Mouse (Mus musculus) hindbrain, embryonic 16.5 days (tissue): ENCODE data around the gene Myo1b. TPM values are rescaled to one million over a fixed set of nuclear protein-coding genes. Genes with fewer than 3 reads are reported as not detected.

Source experiments
- ATAC-seq: fragments of 200-750 bp; cut with Nextera tagmentation; 2 replicates; pipeline ENCODE4 v1.8.0; 2017; ENCODE audit warnings: moderate TSS enrichment, moderate library complexity
- H3K27ac ChIP-seq: fragments of 300-500 bp; sonication (generic); 2 replicates; pipeline ENCODE4 v1.5.1; 2014; ENCODE audit warnings: low read depth, mild to moderate bottlenecking, control low read depth, low read length, moderate library complexity
- H3K27me3 ChIP-seq: fragments of 300-500 bp; sonication (generic); replicated peaks from 2 replicates; pipeline ENCODE4 v1.6.1; 2014; ENCODE audit warnings: low read length; ENCODE audit not compliant: control insufficient read depth, insufficient read depth
- H3K36me3 ChIP-seq: fragments of 300-500 bp; sonication (generic); 2 replicates; pipeline ENCODE4 v1.6.1; 2014; ENCODE audit warnings: mild to moderate bottlenecking, low read length, moderate library complexity, mixed read lengths; ENCODE audit not compliant: control insufficient read depth, insufficient read depth
- H3K4me1 ChIP-seq: fragments of 300-500 bp; sonication (generic); 2 replicates; pipeline ENCODE4 v1.6.1; 2014; ENCODE audit warnings: low read depth, low read length; ENCODE audit not compliant: control insufficient read depth, insufficient read depth
- H3K4me2 ChIP-seq: fragments of 300-500 bp; sonication (generic); 2 replicates; pipeline ENCODE4 v1.6.1; 2014; ENCODE audit warnings: mild to moderate bottlenecking, low read length, control low read depth, moderate library complexity
- H3K4me3 ChIP-seq: fragments of 300-500 bp; sonication (generic); 2 replicates; pipeline ENCODE4 v1.5.1; 2014; ENCODE audit warnings: mild to moderate bottlenecking, low read length, control low read depth, moderate library complexity
- H3K9ac ChIP-seq: fragments of 300-500 bp; sonication (generic); 2 replicates; pipeline ENCODE4 v1.6.1; 2014; ENCODE audit warnings: low read depth, mild to moderate bottlenecking, control low read depth, low read length, moderate library complexity
- H3K9me3 ChIP-seq: fragments of 300-500 bp; sonication (generic); 2 replicates; pipeline ENCODE4 v1.6.1; 2014; ENCODE audit warnings: mild to moderate bottlenecking, low read length, moderate library complexity; ENCODE audit not compliant: control insufficient read depth
- WGBS: fragments of 180-500 bp; shearing (Covaris S2); extraction: QIAGEN DNeasy Blood & Tissue Kit; methylation state at CpG from one replicate; pipeline ENCODE4 v1.1.7; 2014; 5-methylcytosine and 5-hydroxymethylcytosine counted together
- polyA plus RNA-seq: library from polyadenylated mRNA; unstranded; fragments of >200 nt; fragmentation: Nextera tagmentation; extraction: Ambion mirVana; gene quantifications from 2 replicates; pipeline ENCODE4 v1.2.1, GENCODE M21; 2015

The Myo1b gene
- polyA plus RNA-seq, 1 experiment from 2014 or later: 43.2 TPM

DNA sequence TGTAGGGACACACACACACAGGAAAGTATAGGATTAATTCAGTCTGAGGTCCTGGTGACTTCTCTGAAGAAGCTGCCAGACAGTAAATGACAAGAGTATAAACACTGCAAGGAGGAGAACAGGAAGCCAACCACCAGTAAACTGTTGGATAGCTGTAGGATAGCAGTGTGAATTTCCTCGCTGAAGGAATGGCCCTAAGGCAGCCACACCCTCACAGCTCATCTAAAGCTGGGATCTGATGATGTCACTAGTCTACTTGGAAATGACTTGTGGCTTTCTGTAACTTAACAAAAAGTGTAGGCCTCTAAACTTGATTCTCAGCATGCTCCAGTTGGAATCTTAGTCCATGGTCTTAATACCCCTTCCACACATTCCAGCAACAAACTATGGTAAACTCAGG lies 100.2 kb downstream of the Myo1b start:
- H3K36me3 ChIP-seq: no peaks in the 10 kb centered on the region
- no peak for ATAC-seq
- H3K27me3 ChIP-seq: no peaks in the 10 kb centered on the region
- no peak overlapping the region for H3K27ac ChIP-seq
- WGBS: 88% methylated on average over 1 of the region's 1 CpGs
- H3K9me3 ChIP-seq: no peaks in the 10 kb centered on the region
- H3K9ac ChIP-seq: no peak overlapping the region
- no peak overlapping the region for H3K4me3 ChIP-seq
- H3K4me1 ChIP-seq: no peaks in the 10 kb centered on the region
- H3K4me2 ChIP-seq: no peak overlapping the region

DNA sequence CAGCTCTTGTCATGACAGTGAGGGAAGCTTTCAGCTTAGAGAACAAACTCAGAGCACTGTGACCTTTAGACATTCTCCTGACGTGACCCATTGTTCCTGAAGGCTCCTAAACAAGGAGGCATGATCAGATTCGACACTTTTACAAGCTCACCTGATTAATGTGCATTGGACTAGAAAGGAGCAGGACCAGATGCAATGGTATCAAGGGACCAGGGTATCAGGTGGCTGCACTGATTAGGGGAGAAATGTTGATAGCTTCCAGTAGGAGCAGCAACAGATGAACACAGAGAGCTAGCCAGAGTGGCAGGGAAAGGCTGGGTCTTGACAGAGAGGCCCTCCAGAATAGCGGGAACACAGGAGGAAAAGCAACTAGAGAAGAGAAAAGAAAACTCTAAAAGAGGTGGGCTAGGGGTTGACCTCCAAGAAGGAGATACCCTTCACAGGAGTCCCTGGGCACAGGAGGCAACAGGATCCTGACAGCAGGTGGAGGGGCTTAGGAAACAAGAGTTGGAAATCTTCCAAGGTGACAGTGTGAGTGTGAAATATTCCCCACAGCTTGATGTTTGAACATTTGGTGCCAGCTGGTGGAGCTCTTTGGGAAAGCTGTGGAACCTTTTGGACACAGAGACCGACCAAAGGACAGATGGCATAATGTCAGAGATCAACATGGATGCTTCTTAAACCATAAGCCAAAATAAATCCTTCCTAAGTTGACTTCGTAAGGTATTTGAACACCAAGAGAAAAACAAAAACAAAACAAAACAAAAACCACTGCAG lies 100.8 kb downstream of the Myo1b start:
- H3K9ac ChIP-seq: no peak overlapping the region
- H3K36me3 ChIP-seq: no peaks in the 10 kb centered on the region
- ATAC-seq: no peak
- no peak overlapping the region for H3K4me3 ChIP-seq
- no peak overlapping the region for H3K4me2 ChIP-seq
- no peak overlapping the region for H3K27ac ChIP-seq
- H3K9me3 ChIP-seq: no peaks in the 10 kb centered on the region
- H3K4me1 ChIP-seq: no peaks in the 10 kb centered on the region
- H3K27me3 ChIP-seq: no peaks in the 10 kb centered on the region
- WGBS: 59% methylated on average over 5 of the region's 5 CpGs

DNA sequence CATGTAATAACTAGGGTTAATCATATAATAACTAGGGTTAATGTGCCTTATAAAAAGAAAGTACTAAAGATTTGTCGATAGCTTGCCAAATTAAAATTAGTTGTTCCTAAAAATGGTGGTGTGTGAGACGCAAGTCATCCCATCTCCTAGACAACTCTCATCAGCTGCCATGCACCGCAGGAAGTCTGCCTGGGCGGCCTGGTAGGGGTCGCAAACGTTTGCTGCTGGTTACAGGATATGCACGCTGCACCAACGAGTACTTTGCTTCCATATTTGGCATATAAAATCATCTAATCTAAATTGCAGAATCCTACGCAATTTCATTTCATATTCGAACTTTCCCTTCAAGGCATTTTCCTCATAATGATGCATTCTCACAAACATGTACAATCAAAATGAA lies 107.0 kb downstream of the Myo1b start:
- peaks cover 3% of the 10 kb centered on the region; the same call in 1 of the 2 replicates for H3K4me1 ChIP-seq
- WGBS: 74% methylated on average over 10 of the region's 10 CpGs
- no peak overlapping the region for H3K4me3 ChIP-seq
- H3K4me2 ChIP-seq: no peak overlapping the region
- H3K9me3 ChIP-seq: no peaks in the 10 kb centered on the region
- no peaks in the 10 kb centered on the region; the same call in 1 of the 2 replicates for H3K36me3 ChIP-seq
- no peak overlapping the region for H3K9ac ChIP-seq
- no peak overlapping the region for H3K27ac ChIP-seq
- no peak for ATAC-seq
- no peaks in the 10 kb centered on the region for H3K27me3 ChIP-seq

DNA sequence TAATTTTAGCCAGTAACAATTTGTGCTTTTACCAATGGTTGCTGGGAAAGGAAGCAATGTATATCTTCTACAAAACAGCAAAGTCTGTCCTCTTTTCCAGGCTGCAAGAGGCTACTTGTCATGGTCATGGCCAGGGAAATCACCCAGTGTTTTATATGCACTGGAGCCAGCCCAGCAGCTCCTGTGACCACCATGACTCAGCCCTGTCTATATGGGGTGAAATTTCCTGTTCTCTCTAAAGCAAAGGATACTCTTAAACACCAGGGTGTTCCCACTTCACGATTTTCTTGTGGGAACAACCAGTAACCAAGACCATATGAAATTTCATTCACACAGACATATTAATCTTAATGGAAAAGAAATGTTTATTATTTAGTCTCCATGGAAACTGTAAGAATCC lies 107.6 kb downstream of the Myo1b start:
- Histone ChIP-seq H3K4me2 (no peak overlapping the region), H3K9ac (no peak overlapping the region), H3K4me1 (peaks cover 3% of the 10 kb centered on the region; the same call in 1 of the 2 replicates), H3K4me3 (no peak overlapping the region), H3K36me3 (no peaks in the 10 kb centered on the region; the same call in 1 of the 2 replicates), H3K27ac (no peak overlapping the region), H3K27me3 (no peaks in the 10 kb centered on the region), H3K9me3 (no peaks in the 10 kb centered on the region)
- ATAC-seq: no peak
- WGBS: 77% methylated on average over 1 of the region's 1 CpGs

DNA sequence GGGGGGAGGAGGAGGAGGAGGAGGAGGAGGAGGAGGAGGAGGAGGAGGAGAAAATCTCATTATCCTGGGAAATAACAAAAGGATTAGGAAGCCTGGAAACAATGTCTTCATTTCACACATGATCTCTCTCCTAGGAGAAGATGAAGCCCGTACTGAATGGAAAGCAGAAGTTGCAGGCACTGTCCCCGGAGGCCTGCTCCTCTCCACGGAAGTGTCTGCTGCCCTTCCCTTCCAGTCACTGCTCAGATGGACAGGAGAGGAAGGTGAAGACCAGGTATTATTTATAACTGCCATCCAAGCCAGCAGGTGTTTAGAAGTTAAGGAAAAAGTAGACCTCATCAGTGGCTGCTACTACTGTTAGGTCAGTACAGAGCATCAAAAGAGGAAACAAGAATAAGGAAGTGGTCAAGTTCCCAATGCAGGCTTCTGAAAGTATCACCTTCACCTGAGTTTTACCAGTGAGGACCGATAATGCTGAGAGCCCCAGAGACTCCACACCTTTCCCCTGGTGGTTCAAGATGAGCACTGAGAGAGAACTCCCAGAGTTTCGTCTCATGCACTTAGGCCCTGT lies 110.7 kb downstream of the Myo1b start:
- no peak overlapping the region for H3K9ac ChIP-seq
- 43% methylated on average over 5 of the region's 5 CpGs for WGBS
- peaks cover 3% of the 10 kb centered on the region; the same call in 1 of the 2 replicates for H3K4me1 ChIP-seq
- H3K27me3 ChIP-seq: no peaks in the 10 kb centered on the region
- no peak overlapping the region for H3K4me2 ChIP-seq
- no peak for ATAC-seq
- H3K27ac ChIP-seq: no peak overlapping the region
- H3K4me3 ChIP-seq: no peak overlapping the region
- H3K9me3 ChIP-seq: no peaks in the 10 kb centered on the region
- H3K36me3 ChIP-seq: peaks cover 4% of the 10 kb centered on the region; the same call in 1 of the 2 replicates

DNA sequence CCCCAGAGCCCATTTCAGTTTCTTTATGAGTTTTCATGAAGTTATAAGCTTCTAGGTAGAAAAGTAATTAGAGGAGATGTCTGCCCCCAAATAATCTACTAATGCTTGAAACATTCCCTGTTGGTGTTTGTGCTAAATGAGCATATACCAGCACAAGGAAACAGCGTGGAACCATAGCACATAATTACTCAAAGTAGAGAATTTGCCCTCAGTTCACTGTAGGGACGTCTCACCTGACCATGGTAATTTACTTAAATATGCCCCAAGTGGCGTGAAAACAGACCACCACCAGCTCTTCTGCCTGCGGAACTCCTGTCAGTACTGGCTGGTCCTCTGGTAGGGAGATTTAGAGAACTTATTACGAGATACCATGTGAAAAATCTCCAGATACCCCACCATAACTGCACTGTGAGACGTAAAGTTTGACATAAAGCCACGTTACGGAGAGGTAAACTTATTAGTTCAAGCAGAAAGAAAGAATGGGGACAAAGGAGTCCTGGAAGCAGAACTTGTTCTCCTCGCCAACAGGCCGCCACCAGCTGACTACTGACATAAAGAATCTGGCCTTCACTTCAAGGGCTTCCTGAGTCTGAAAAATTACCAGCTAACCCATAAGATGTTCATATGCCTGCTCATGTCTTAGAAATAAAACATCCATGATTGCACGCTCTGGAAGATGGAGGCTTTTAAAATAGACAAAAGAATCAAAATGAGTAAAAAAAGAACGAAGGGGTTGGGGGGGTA lies 111.4 kb downstream of the Myo1b start:
- 35% methylated on average over 12 of the region's 12 CpGs for WGBS
- ATAC-seq: 0 out of 2 replicates have a peak, but pooled peaks have one; percentile 26
- H3K9me3 ChIP-seq: no peaks in the 10 kb centered on the region

DNA sequence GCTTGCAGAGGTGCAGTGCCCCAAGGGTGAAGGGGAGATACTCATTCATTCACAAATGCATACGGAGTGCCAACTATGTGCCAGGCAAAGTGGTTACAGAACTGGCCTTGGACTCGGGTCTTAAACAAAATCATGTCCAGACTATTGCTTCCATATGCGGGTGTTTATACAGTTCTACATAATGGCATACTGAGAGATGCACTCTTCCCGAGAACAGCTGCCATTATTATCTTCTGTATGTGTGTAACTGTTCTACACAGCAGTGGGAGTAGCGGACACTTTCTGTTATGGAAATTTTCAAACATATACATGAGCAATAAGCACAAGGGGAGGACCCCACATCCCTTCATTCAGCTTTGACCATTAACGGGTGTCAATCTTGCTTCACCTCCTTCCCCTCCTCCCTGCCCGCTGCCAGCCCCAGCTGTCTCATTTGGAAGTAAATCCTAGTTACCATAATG lies 117.8 kb downstream of the Myo1b start:
- no peak overlapping the region for H3K4me2 ChIP-seq
- H3K4me3 ChIP-seq: no peak overlapping the region
- no peaks in the 10 kb centered on the region for H3K9me3 ChIP-seq
- ATAC-seq: no peak
- H3K27ac ChIP-seq: no peak overlapping the region
- H3K9ac ChIP-seq: no peak overlapping the region
- H3K27me3 ChIP-seq: no peaks in the 10 kb centered on the region
- no peaks in the 10 kb centered on the region for H3K4me1 ChIP-seq
- 30% methylated on average over 7 of the region's 7 CpGs for WGBS
- H3K36me3 ChIP-seq: peaks cover 7% of the 10 kb centered on the region; the same call in 1 of the 2 replicates

More for the DNA sequence above, 111.4 kb downstream of the Myo1b start:
- Histone ChIP-seq H3K27me3 (no peaks in the 10 kb centered on the region), H3K36me3 (peaks cover 4% of the 10 kb centered on the region; the same call in 1 of the 2 replicates), H3K9ac (no peak overlapping the region), H3K4me1 (peaks cover 3% of the 10 kb centered on the region; the same call in 1 of the 2 replicates), H3K27ac (peak overlapping the region; percentile 34; the same call in 1 of the 2 replicates), H3K4me2 (no peak overlapping the region; the same call in 1 of the 2 replicates), H3K4me3 (no peak overlapping the region)

DNA sequence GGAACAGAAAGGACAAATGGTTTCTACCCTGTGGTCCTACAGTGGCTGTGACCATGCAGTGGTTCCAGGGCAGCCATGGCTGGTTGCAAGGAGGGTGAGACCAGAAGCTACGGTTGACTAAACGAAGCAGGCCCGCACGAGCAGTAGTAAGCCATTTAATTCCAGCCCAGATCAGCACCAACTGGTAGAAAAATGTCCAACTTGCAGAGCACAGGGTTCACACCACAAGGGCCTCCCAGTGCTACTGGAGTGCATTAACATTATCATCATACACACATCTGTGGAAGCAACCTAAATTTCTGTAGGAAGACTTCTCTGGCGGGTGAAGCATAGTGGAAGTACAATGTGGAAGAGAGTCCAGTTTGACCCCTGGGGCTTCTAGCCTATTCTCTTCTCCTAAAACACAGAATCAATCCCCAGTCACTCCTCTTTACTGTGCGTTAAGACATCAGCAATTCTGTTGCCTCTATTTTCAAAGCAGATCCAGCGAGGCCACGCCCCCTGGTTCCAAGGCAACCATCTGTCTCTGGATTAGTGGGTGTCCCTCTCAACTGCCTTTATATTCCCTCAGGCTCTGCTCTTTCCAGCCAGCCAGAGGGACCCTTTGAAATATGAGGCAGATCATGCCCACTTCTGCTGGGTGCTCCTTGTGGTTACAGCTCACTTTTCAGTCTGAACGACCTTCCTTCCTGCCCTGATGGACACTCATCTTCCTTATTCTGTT lies 120.1 kb downstream of the Myo1b start:
- no peak overlapping the region for H3K4me3 ChIP-seq
- no peak overlapping the region for H3K27ac ChIP-seq
- ATAC-seq: peak; percentile 32; the same call in 1 of the 2 replicates
- H3K27me3 ChIP-seq: no peaks in the 10 kb centered on the region
- no peaks in the 10 kb centered on the region for H3K4me1 ChIP-seq
- no peaks in the 10 kb centered on the region for H3K9me3 ChIP-seq
- WGBS: 62% methylated on average over 9 of the region's 9 CpGs
- peaks cover 6% of the 10 kb centered on the region; the same call in 1 of the 2 replicates for H3K36me3 ChIP-seq
- H3K4me2 ChIP-seq: no peak overlapping the region
- H3K9ac ChIP-seq: no peak overlapping the region
